Mouse (Mus musculus): ENCODE results near the gene Cebpa.

Gene Cebpa

DNA sequence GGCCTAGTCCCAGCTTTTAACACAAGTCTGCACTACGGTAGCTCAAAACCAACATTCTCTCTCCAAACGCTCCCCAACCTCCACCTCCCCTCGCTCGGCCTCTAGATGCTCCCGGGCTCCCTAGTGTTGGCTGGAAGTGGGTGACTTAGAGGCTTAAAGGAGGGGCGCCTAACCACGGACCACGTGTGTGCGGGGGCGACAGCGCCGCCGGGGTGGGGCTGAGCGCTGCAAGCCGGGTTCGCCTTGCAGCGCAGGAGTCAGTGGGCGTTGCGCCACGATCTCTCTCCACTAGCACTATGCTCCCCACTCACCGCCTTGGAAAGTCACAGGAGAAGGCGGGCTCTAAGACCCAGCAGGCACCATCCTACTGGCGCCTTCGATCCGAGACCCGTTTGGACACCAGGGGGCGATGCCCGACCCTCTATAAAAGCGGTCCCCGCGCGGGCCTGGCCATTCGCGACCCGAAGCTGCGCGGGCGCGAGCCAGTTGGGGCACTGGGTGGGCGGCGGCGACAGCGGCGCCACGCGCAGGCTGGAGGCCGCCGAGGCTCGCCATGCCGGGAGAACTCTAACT lies at the start of gene Cebpa:
Cebpa (plus strand) TSS at position 453 of the 573 bp plus-strand sequence.
- peak; percentile 90 for DNase-seq (ENCODE audit: low spot score)

DNA sequence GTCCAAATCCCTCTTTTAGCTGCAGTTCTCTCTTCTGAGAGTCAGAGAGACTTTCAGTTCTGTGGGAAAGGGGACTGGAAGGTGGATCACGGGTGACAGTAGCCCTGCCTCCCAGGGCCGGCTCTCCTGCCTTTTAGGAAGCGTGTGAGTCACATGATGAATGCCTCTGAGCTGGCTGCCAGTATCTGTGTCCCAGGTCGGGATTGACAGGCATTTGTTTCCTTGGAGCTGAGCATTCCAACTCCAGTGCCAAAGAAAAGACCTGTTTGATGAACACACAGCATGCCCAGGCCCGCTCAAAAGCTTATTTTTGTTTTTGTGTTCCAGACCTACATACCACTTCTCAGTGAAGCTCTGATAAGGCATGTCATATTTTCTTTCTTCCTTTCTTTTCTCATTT lies 42.4 kb upstream of the Cebpa start:
- no peak for DNase-seq (ENCODE audit: low spot score)

DNA sequence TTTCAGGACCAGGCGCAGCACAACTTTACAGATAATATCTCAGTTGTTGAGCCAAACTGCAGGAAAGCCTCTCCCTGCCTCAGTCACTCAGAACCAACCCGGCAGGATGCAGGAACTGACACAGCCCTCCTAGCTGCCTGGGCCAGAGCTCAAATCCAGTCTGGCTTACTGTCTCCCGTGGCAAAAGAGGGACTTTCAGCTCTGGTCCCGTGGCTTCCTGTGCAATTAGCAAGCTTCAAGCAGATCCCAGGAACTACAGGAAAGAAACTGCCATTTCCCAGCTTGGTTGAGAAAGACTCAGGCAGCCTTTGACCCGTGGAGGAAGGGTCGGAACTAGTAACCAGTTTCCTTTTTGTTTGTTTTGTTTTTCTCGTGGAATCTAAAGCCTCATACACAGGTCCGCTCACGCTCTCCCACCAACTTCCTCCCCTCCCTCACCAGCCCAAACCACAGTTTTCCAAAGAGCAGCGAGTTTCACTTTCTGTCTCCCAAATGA lies 38.2 kb upstream of the Cebpa start:
- DNase-seq (ENCODE audit: low spot score), result no peak

DNA sequence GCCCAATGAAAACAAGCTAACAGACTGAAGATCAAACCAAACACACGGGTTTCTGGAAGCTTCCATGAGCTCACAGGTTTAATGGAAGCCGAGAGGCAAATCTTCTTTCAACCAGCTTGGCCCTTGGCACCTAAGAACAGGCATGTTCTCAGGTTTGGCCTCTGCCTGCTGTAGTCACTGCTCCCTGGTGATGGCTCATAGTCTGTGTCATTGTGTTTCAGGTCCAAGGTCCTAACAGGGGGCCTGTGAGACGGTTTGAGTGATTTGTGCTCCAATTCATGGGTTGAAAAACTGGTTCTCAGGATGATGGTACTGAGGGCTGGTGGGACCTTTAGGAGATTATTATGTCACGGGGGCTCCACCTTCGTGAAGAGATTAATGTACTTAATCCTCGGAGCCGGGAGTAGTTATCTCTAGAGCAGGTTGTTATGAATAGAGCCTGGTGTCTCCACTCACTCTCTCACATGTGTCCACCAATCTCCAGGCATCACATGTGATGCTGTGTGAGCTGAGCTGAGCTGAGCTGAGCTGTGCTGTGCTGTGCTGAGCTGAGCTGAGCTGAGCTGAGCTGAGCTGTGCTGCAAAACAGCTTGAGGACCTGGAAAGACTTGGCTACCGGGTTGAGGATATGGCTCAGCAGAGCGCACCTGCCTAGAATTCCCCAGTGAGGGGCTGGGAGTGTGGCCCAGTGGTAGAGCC lies 37.5 kb upstream of the Cebpa start:
- no peak for DNase-seq (ENCODE audit: low spot score)

DNA sequence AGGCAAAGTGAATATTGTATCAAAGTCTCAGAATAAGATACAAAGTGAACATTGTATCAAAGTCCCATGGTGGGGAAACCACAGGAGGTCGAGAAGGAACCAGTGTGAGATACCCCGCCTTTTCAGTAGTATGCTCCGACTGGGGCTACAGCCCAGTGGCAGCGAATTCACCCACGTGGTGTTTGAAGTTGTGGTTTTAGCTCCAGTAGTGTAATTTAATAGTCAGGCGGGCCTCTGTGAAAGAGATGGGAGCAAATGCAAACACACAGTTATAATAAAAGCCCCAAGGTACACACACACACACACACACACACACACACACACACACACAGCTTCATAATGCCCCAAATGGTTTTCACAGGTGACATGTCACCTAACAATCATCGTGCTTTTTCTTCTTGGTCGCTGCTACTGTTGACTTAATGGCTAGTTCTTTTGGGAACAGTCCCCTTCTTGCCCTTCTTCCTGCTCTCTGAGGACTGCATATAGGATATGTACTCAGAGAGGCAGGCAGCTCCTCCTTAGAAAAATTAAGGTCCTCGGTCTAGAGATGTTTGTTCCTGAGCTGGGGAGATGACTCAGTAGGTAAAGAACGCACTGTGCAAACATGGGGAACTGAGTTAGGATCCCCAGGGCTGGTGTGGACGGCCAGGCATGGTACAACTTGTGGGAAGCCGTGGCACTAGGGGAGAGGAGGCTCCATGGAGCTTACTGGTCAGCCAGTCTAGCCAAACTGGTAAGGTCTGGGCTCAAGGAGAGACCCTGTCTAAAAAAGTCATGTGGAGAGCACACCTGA lies 34.3 kb upstream of the Cebpa start:
- no peak for DNase-seq (ENCODE audit: low spot score)

DNA sequence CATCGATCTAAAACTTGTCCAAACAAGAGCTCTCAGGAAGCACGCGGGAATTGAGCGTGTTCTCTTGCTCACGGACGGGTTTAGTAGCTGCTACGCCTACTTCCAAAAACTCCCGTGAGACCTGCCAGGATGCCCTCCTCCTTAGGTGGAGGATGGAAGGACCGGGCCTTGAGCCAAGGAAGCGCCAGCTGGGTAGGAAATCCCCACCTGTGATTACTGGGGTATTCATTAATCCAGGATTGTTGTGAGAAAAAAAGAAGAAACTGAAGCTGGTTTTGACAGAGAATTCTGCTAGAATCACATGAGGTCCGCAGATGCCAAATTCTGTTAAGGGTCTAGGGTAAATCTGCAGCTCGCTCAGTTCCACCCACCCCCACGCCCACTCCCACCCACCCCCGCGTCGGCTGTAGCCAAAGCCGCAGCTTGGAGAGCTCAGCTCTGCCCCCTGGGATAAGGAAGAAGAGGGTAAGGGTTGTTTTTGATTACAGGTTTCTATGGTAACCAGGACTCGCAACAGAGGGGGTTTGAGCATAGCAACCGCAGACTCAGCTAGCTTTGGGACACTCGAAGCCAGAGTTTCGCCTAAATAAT lies 32.7 kb upstream of the Cebpa start:
- no peak for DNase-seq (ENCODE audit: low spot score)

DNA sequence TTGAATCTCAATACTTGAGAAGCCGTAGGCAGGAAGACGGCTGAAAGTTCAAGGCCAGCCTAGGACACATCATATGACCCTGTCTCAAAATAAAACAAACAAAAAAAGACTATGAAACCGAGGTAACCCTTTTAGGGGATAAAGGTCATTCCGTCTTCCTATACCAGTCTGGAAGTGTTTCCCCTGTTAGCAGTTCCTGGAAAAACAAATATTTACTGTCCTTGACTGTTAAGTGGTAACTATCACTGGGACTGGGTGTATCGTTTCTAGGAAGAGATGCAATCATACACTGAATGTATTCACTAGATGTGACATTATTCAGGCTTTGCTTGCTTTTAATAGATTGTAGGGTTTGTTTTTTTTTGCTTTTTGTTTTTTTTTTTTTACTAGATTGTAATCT lies 28.5 kb upstream of the Cebpa start:
- no peak for DNase-seq (ENCODE audit: low spot score)

DNA sequence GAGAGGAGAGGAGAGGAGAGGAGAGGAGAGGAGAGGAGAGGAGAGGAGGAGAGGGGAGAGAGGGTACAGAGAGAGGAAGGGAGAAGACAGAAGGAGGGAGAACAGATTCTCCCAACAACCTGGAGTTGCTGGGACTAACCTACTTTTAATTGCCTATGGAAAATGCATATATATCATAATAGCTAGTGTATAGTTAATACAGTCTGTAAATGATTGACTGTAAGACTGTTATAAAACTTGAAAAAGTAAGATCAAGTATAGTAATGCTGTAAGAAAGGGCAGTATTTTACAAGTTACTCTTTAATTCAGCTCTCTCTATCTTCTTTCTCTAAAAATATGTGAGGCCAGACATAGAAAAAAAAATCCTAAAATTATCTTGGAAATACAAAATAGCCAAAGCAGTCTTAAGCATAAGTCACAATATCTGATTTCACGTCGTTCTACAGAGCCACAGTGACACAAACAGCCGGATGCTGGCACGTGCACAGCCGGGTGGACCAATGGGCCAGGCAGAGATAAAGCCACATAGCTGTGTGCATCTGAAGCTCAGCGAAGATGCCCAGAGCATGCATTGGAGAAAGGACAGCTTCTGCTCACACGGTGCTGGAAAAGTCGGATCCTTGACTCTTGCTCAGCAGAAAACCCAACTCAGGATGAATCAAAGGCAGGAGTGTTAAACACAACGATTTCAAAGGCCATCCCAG lies 24.0 kb upstream of the Cebpa start:
- no peak for DNase-seq (ENCODE audit: low spot score)

DNA sequence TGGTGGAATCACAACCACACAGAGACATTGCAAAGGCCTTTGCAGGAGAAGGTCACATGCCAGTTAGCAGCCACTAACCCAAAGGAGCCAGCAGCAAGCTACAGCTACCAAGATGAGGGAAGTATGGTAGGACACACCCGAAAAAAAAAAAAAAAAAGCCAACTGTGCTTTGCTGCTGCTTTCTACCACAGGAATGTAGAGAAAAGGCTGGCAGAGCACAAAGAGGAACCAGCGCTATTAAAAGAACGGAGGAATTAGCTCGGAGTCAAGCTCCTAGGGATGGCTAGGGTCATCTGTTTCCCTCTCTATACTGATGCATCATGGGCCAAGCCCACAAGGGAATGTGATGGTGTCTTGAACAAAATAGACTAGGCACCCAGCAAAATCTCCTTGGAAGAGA lies 20.3 kb upstream of the Cebpa start:
- no peak for DNase-seq (ENCODE audit: low spot score)

DNA sequence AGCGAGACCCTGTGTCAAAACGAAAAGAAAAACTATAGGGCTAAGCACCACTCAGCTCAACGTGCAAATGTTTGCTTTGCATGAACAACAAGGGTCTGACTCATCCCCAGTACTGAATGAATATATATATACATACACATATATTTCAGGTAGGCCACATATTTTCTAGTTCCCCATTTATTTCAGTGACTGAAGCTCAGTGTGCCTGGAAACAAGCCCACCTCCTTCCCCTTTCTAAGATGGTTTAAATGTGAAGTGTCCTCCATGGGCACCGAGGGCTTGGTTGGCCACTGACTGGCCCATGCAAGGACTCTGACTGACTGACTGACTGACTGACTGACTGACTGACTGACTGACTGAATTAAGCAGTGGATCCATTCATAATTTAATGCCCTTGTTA lies 19.6 kb upstream of the Cebpa start:
- no peak for DNase-seq (ENCODE audit: low spot score)

DNA sequence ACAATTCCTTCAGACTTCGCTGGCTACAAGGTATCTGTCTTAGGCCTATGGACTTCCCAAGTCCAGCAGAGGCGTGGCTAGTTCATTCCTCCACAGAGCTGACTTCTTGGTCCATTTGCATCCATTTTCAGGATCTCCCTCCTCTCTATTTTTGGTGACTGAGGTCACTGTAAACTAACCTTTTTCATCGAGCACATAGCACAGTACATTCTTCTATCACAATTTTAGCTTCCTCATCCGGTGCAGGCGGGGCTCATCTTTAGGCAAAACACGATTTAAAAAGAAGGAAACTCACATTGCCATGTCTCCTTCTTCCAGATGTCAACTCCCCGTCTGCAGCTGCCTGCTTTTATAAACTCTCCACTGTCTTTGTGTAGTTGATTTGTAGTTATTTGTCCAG lies 12.5 kb upstream of the Cebpa start:
- no peak for DNase-seq (ENCODE audit: low spot score)

DNA sequence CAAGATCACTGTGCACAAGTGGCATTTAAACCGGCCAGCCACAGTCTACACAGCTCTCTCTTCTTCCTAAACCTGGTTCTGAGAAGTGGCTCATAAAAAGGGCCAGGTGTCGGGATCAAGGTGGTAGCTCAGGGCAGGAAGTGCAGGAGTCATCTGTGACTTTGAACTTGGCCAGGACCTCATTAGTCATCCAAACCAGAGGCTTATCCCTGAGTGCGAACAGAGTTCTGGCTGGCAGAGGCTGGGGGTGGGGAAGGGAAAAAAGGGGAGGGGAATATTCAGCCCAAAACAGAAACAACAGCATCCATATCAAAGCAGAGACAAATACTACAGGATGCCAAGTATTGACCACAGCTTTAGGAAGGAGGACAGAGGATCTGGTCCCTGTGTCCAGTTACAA lies 11.5 kb upstream of the Cebpa start:
- no peak for DNase-seq (ENCODE audit: low spot score)

DNA sequence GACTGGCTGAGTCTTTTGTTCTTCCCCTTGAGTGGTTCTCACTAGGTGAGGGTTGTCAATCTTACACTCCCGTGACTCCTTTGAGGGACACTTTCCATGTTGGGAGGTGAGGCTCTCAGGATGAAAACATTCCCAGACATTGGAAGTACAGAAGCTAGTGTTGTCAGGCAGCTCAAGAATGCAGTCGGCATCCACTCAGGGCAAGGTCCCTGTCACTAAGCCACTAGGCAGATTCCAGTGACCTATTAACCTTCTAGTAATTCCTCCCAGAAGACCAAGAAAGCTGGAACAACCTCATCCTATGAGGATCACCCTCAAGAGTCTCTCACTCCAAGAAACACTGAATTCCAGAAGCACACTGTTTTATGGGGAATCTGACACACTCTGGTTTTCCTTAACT lies 11.0 kb upstream of the Cebpa start:
- no peak for DNase-seq (ENCODE audit: low spot score)

DNA sequence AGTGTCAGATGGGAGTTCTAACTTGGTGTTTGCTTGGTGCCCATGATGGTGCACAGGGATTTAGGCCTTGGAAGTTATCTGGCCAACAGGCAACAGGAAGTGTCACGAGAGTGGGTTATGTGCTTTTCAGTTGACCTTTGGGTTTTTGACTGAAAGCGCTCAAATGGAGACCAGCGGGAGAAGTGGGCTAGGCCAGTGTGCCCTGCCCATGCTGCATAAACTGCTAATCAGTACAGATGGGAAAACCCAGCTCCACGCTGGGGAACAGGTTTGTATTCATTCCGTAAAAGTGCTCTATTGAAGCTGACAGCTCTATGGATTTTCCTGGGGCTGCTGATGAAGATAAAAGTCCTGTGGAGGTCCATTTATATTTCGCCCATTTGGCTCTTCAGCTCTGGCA lies 10.4 kb upstream of the Cebpa start:
- no peak for DNase-seq (ENCODE audit: low spot score)

DNA sequence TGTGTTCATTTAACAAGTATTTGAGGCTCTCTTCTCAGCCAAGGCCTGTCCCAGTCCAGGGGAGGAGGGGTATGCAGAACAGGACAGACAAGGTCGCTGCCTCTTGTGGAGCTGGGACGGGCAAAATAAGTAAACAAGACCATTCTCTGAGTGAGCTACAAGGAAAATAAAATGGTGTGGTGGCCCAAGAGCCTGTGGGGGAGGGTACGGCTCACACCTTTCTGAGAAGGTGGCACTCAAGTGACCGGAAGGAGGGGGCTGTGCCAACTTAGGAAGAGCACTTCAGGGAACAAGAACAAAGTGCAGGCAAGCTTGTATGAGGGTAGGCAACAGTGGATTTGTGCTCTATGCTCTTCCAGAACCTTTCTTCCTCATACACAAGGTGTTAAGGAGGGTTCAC lies 6.0 kb upstream of the Cebpa start:
- no peak for DNase-seq (ENCODE audit: low spot score)

DNA sequence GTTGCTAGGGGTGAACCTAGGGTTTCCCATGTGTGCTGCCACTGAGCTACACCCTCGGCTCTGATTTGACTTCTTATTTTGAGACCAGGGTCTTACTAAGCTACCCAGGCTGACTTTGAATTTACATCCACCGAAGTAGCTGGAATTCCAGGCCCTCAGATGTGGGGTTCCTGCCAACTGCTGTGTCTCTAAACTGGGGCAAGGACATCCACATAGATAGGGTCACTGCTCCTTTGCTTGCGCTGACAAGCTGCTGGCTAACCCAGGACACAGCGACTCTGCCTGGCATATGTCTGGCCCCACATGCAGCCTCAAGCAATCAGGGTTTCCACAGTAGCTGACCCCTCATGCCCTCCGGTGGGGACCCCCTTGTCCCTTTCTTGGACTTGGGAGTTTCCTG lies 5.4 kb upstream of the Cebpa start:
- DNase-seq (ENCODE audit: low spot score), result no peak

DNA sequence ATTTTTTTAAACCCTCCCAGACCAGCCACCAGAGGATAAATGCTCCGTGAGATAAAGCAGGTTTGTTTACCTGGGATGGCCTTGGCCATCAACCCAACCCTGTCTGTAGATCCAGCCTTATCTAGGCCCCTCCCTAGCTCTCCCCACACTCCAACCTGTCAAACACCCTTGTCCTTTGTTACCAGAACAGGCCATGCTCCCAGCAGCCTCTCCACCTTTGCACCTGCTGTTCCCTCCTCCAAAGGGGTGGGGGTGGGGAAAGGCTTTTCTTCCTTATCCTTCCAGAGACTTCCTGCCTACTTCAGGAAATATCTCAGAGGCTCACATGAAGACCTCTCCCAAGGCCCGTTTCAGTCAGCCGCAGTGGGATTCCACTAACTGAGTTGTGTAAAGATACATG lies 2.6 kb upstream of the Cebpa start:
- no peak for DNase-seq (ENCODE audit: low spot score)

DNA sequence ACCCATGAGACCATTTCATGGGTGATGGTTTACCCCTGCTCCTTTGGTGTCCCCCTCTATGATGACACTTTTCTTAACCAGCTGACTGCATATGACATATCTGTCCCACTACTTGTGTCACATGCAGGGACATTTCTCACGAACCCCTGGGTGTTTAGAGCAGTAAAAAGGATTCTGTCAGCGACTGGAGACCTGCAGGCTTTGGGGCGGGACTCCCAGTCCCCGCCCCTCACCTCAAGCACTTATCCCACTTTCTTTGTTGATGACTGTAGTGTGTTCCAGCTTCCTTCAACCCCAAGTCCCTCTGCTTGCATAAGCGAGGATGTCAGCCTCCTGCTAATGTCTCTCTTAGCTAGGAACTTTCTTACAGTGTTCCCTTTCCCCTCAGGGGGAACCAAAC lies 2.0 kb upstream of the Cebpa start:
- DNase-seq (ENCODE audit: low spot score), result no peak

DNA sequence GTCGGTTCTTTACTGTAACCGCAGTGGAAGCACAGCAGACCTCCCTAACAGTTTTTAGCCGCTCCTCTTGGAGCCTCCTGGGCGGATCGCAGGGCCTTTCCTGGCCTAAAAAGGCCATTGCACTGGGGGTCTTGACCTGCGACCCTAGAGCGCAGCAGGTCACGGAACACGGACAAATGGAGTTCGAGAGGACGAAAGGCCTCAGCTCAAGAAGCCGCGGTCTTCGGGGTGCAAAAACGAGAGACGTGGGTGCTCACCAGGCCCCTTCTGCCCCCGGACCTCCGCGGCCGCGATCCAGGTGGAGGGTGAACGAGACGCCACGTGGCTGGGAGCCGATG lies 1.4 kb upstream of the Cebpa start:
- DNase-seq (ENCODE audit: low spot score), result no peak

DNA sequence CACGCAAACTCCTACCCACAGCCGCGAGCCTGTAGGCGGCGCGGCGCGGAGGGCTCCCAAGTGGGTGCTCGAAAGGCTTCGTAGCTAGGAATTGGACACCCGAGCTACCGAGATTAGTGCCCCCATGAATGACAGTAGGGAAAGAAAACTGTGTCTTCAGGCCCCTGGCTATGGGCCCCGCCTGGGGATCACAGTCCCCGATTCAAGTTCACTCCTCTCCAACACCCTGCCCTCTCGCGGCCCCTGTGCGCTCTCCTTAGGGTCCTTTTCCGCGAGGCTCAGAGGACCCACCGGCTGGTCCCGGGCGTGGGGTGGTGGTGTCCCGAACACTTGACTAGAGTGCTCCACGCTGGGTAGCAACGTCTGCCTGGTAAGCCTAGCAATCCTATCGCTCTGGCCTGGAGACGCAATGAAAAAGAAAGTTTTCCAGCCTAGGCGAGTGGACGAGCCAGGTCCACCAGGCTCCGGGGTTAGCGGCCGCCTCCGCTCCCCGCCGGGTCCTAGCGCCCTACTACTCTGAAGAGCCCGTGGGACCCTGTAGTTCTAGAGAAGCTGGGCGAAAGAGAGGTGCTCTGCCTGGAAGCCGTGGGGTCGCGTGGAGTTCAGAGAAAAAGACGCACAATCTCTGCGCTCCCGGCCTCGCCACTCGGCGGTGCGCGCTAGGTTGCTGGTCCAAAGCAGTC lies 853 bp upstream of the Cebpa start:
- DNase-seq (ENCODE audit: low spot score), result no peak

DNA sequence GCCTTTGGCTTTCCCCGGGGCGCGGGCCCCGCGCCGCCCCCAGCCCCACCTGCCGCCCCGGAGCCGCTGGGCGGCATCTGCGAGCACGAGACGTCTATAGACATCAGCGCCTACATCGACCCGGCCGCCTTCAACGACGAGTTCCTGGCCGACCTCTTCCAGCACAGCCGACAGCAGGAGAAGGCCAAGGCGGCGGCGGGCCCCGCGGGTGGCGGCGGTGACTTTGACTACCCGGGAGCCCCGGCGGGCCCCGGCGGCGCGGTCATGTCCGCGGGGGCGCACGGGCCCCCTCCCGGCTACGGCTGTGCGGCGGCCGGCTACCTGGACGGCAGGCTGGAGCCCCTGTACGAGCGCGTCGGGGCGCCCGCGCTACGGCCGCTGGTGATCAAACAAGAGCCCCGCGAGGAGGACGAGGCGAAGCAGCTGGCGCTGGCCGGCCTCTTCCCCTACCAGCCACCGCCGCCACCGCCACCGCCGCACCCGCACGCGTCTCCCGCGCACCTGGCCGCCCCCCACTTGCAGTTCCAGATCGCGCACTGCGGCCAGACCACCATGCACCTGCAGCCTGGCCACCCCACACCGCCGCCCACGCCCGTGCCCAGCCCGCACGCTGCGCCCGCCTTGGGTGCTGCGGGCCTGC lies 533 bp downstream of the Cebpa start:
- DNase-seq (ENCODE audit: low spot score), result no peak
